Mouse (Mus musculus): ENCODE results near the gene Bcl11b. TPM values are rescaled to one million over a fixed set of nuclear protein-coding genes. Genes with fewer than 3 reads are reported as not detected.

Bcl11b gene
- polyA plus RNA-seq, 1 experiment from 2014 or later: 27.0 TPM

GRCm38 (mm10) chr12:107969126-107969525 is 34.3 kb downstream of the Bcl11b start:
- Histone ChIP-seq H3K9me3 (no peaks in the 10 kb centered on the region), H3K27me3 (no peaks in the 10 kb centered on the region), H3K4me2 (replicated peaks) (no peak overlapping the region), H3K9ac (replicated peaks) (no peak overlapping the region), H3K36me3 (no peaks in the 10 kb centered on the region), H3K4me3 (replicated peaks) (no peak overlapping the region), H3K27ac (peak overlapping the region; percentile 82), H3K4me1 (replicated peaks) (peaks cover 95% of the 10 kb centered on the region)
- ATAC-seq: no peak
- WGBS: 75% methylated on average over 8 of the region's 8 CpGs

- H3K9me3 ChIP-seq: no peaks in the 10 kb centered on the region
- peaks cover 95% of the 10 kb centered on the region for H3K4me1 ChIP-seq (replicated peaks)
- H3K9ac ChIP-seq (replicated peaks): no peak overlapping the region
- ATAC-seq: no peak
- H3K27me3 ChIP-seq: no peaks in the 10 kb centered on the region
- H3K27ac ChIP-seq: no peak overlapping the region
- H3K4me3 ChIP-seq (replicated peaks): no peak overlapping the region
- no peaks in the 10 kb centered on the region for H3K36me3 ChIP-seq
- 83% methylated on average over 3 of the region's 3 CpGs for WGBS
- H3K4me2 ChIP-seq (replicated peaks): no peak overlapping the region
These were observed 35.1 kb downstream of the Bcl11b start for GRCm38 (mm10) chr12:107968331-107968730.

GRCm38 (mm10) chr12:107967026-107967425 is 36.4 kb downstream of the Bcl11b start:
- Histone ChIP-seq H3K9me3 (no peaks in the 10 kb centered on the region), H3K4me1 (replicated peaks) (peaks cover 92% of the 10 kb centered on the region), H3K36me3 (no peaks in the 10 kb centered on the region), H3K27ac (0 out of 2 replicates have a peak overlapping the region, but pooled peaks have one; percentile 11), H3K4me3 (replicated peaks) (no peak overlapping the region), H3K4me2 (replicated peaks) (no peak overlapping the region), H3K27me3 (no peaks in the 10 kb centered on the region), H3K9ac (replicated peaks) (no peak overlapping the region)
- WGBS: 88% methylated on average over 7 of the region's 7 CpGs
- ATAC-seq: no peak

GRCm38 (mm10) chr12:107965103-107965502 is 38.3 kb downstream of the Bcl11b start:
- Histone ChIP-seq H3K27ac (no peak overlapping the region), H3K4me2 (replicated peaks) (no peak overlapping the region), H3K9ac (replicated peaks) (no peak overlapping the region), H3K9me3 (no peaks in the 10 kb centered on the region), H3K27me3 (no peaks in the 10 kb centered on the region), H3K36me3 (no peaks in the 10 kb centered on the region), H3K4me1 (replicated peaks) (peaks cover 92% of the 10 kb centered on the region), H3K4me3 (replicated peaks) (no peak overlapping the region)
- no peak for ATAC-seq
- 78% methylated on average over 12 of the region's 12 CpGs for WGBS

GRCm38 (mm10) chr12:107964396-107965085 is 38.9 kb downstream of the Bcl11b start:
- H3K27ac ChIP-seq: no peak overlapping the region

GRCm38 (mm10) chr12:107962852-107963251 is 40.5 kb downstream of the Bcl11b start:
- Histone ChIP-seq H3K9me3 (no peaks in the 10 kb centered on the region), H3K27ac (peak overlapping the region; percentile 69), H3K27me3 (no peaks in the 10 kb centered on the region), H3K4me2 (replicated peaks) (no peak overlapping the region), H3K9ac (replicated peaks) (no peak overlapping the region), H3K36me3 (no peaks in the 10 kb centered on the region), H3K4me1 (replicated peaks) (peaks cover 84% of the 10 kb centered on the region), H3K4me3 (replicated peaks) (no peak overlapping the region)
- ATAC-seq: no peak
- WGBS: 54% methylated on average over 7 of the region's 7 CpGs

More at GRCm38 (mm10) chr12:107964396-107965085, 38.9 kb downstream of the Bcl11b start:
- Histone ChIP-seq H3K27me3 (no peaks in the 10 kb centered on the region), H3K4me2 (replicated peaks) (no peak overlapping the region), H3K4me1 (replicated peaks) (peaks cover 92% of the 10 kb centered on the region), H3K9me3 (no peaks in the 10 kb centered on the region), H3K9ac (replicated peaks) (no peak overlapping the region), H3K36me3 (no peaks in the 10 kb centered on the region), H3K4me3 (replicated peaks) (no peak overlapping the region)
- no peak for ATAC-seq
- WGBS: 79% methylated on average over 14 of the region's 14 CpGs

- WGBS: 72% methylated on average over 15 of the region's 15 CpGs
- Histone ChIP-seq H3K9me3 (no peaks in the 10 kb centered on the region), H3K4me3 (replicated peaks) (no peak overlapping the region), H3K9ac (replicated peaks) (no peak overlapping the region), H3K4me2 (replicated peaks) (no peak overlapping the region), H3K4me1 (replicated peaks) (peaks cover 74% of the 10 kb centered on the region), H3K27ac (0 out of 2 replicates have a peak overlapping the region, but pooled peaks have one; percentile 51), H3K36me3 (no peaks in the 10 kb centered on the region), H3K27me3 (no peaks in the 10 kb centered on the region)
- ATAC-seq: no peak
These were observed 41.6 kb downstream of the Bcl11b start for GRCm38 (mm10) chr12:107961843-107962242.

- H3K9me3 ChIP-seq: no peaks in the 10 kb centered on the region
- peaks cover 66% of the 10 kb centered on the region for H3K4me1 ChIP-seq (replicated peaks)
- WGBS: 48% methylated on average over 12 of the region's 12 CpGs
- H3K36me3 ChIP-seq: no peaks in the 10 kb centered on the region
- no peak overlapping the region for H3K9ac ChIP-seq (replicated peaks)
- peak overlapping the region; percentile 74 for H3K27ac ChIP-seq
- no peaks in the 10 kb centered on the region for H3K27me3 ChIP-seq
- peak; percentile 48; the same call in 1 of the 2 replicates for ATAC-seq
- H3K4me2 ChIP-seq (replicated peaks): no peak overlapping the region
- H3K4me3 ChIP-seq (replicated peaks): no peak overlapping the region
These were observed 42.5 kb downstream of the Bcl11b start for GRCm38 (mm10) chr12:107960789-107961491.

GRCm38 (mm10) chr12:107960365-107960764 is 43.0 kb downstream of the Bcl11b start:
- Histone ChIP-seq H3K4me1 (replicated peaks) (peaks cover 60% of the 10 kb centered on the region), H3K9me3 (no peaks in the 10 kb centered on the region), H3K4me2 (replicated peaks) (no peak overlapping the region), H3K4me3 (replicated peaks) (no peak overlapping the region), H3K27ac (peak overlapping the region; percentile 74), H3K27me3 (no peaks in the 10 kb centered on the region), H3K36me3 (no peaks in the 10 kb centered on the region), H3K9ac (replicated peaks) (no peak overlapping the region)
- 58% methylated on average over 14 of the region's 14 CpGs for WGBS
- ATAC-seq: no peak; the same call in 1 of the 2 replicates

GRCm38 (mm10) chr12:107959872-107960271 is 43.5 kb downstream of the Bcl11b start:
- H3K4me3 ChIP-seq (replicated peaks): no peak overlapping the region
- WGBS: 42% methylated on average over 8 of the region's 8 CpGs
- no peaks in the 10 kb centered on the region for H3K36me3 ChIP-seq
- H3K9ac ChIP-seq (replicated peaks): no peak overlapping the region
- no peaks in the 10 kb centered on the region for H3K9me3 ChIP-seq
- H3K4me2 ChIP-seq (replicated peaks): no peak overlapping the region
- ATAC-seq: no peak
- H3K27me3 ChIP-seq: no peaks in the 10 kb centered on the region
- H3K4me1 ChIP-seq (replicated peaks): peaks cover 56% of the 10 kb centered on the region
- peak overlapping the region; percentile 74; the same call in 1 of the 2 replicates for H3K27ac ChIP-seq

GRCm38 (mm10) chr12:107953044-107953684 is 50.2 kb downstream of the Bcl11b start:
- Histone ChIP-seq H3K9me3 (no peaks in the 10 kb centered on the region), H3K27me3 (no peaks in the 10 kb centered on the region), H3K4me2 (replicated peaks) (no peak overlapping the region), H3K36me3 (no peaks in the 10 kb centered on the region), H3K9ac (replicated peaks) (no peak overlapping the region), H3K27ac (peak overlapping the region; percentile 17; the same call in 1 of the 2 replicates), H3K4me3 (replicated peaks) (no peak overlapping the region), H3K4me1 (replicated peaks) (peaks cover 48% of the 10 kb centered on the region)
- ATAC-seq: no peak
- 90% methylated on average over 16 of the region's 16 CpGs for WGBS

GRCm38 (mm10) chr12:107952318-107952724 is 51.1 kb downstream of the Bcl11b start:
- H3K4me1 ChIP-seq (replicated peaks): peaks cover 48% of the 10 kb centered on the region
- peak overlapping the region; percentile 17 for H3K27ac ChIP-seq
- 38% methylated on average over 20 of the region's 20 CpGs for WGBS
- H3K27me3 ChIP-seq: no peaks in the 10 kb centered on the region
- H3K36me3 ChIP-seq: no peaks in the 10 kb centered on the region
- peak overlapping the region; percentile 2; the same call in 1 of the 2 replicates for H3K4me3 ChIP-seq (replicated peaks)
- peak; percentile 22; the same call in 1 of the 2 replicates for ATAC-seq
- peak overlapping the region; percentile 1; the same call in 1 of the 2 replicates for H3K9ac ChIP-seq (replicated peaks)
- H3K9me3 ChIP-seq: no peaks in the 10 kb centered on the region
- H3K4me2 ChIP-seq (replicated peaks): peak overlapping the region; percentile 32
